Mouse (Mus musculus): Measurements from ENCODE around the gene Xylt1.

The Xylt1 gene

DNA sequence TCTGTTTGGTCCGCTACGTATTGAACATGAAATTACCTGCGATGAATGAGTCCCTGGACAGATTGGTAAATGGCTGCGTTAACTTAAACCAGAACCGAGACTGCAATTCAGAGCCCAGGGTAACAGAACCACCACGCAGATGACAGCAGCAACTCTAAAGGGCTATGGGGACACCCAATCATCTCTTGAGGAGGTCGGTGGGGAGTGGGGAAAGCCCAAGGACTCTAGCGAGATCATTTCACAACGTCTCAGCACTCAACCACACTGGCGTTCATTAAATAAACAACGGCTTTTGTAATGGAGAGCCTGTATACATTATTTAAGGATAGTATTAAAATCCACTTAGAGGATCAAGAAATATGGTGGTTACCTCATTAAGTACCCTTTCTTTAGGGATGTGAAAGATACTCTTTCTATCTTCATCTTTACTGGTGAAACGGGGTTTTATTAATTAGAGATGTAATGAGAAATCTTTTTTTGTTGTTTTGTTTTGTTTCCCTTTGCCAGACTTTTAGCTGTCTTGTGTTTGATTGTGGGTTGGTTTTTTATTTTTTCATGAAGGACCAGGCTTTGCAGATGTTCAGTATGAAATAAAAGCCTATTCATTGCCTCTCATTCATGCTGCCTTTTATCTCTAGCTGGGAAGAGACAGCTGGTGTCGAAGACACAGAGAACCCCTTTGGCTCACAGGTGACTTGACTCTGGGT lies 12.2 kb downstream of the Xylt1 start:
- in situ Hi-C loops (cut with MseI, MboI): loop anchor here in 1 of 2 experiments (25.0 kb wide), 1 partner anchor 669 kb away; no protein-coding TSS in a partner anchor

DNA sequence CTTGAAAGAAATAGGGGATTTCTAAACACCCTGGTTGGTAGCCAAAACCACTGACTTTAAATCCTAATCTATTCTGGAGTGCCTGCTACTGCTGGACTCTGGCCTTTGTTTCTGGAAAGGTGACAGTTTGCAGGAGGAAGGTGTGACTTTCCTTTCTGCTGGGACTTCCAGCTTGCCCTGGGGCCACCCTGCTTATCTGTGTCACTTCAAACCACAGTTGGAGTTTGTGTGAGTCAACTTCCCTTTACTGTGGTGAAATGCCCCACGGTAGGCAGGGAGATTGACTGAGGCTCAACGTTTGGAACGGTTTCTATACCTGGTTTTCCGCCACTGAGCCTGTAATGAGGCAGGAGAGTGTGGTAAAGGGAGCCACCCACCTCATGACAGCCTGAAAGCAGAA lies 13.2 kb downstream of the Xylt1 start:
- in situ Hi-C loops (cut with MseI, MboI): loop anchor here in 1 of 2 experiments (25.0 kb wide), 1 partner anchor 668 kb away; no protein-coding TSS in a partner anchor

- in situ Hi-C loops (cut with MseI, MboI): loop anchor here in 1 of 2 experiments (25.0 kb wide), 1 partner anchor 668 kb away; no protein-coding TSS in a partner anchor
Observed at GRCm38 (mm10) chr7:117394380-117394779, 13.6 kb downstream of the Xylt1 start.

DNA sequence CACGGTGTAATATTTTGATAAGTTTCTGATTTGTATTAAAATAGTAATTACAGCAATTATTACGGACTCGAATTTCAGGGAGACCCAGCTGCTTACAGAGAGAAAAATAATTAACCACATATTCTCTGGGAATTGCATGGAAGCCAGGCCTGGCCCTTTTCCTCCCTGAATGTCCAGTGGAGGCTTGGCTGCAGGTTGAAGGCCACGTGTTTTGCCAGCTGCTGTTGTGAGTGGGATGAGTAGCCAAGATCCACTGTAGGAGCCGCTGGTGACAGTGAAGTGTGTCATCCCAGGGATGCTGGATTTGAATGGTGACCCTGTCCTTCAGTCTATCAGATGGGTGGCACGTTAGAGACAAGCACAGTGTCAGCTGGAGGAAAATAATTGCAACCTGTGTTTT lies 14.7 kb downstream of the Xylt1 start:
- in situ Hi-C loops (cut with MseI, MboI): loop anchor here in 1 of 2 experiments (25.0 kb wide), 1 partner anchor 667 kb away; no protein-coding TSS in a partner anchor

DNA sequence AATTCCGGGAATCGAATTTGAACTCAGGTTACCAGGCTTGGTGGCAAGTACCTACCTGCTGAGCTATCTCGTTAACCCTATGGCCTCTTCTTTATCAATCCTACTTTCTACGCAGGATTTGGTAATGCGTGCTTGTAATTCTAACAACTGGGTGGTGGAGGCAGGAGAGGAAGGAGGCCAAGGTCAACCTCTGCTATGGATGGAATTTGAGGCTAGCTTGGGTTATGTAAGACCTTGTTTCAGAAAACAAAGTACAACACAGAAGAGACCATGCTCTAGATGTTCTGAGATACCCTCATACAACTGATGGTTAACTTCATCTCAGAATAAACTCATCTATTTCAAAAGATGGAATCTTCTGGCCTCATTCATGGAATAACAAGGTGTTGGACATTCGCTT lies 17.1 kb downstream of the Xylt1 start:
- in situ Hi-C loops (cut with MseI, MboI): loop anchor here in 1 of 2 experiments (25.0 kb wide), 1 partner anchor 664 kb away; no protein-coding TSS in a partner anchor

DNA sequence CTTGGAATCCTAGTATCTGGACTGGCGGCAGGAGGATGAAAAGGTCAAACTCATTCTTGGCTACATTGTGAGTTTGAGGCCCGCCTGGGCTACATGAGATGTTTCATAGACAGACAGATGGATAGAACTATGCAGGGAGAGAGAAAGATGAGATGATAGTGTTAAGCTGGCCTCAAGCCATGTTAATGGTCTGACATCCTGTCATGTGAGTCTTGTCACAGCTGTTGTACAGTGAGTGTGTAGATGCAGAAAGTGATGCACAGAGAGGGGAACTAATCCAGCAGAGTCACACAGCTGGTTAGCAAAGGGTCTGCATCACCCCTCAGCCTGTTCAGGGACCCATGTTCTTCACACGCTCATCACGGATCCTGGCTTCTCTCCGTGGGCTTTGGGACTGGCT lies 19.2 kb downstream of the Xylt1 start:
- in situ Hi-C loops (cut with MseI, MboI): loop anchor here in 1 of 2 experiments (25.0 kb wide), 1 partner anchor 662 kb away; no protein-coding TSS in a partner anchor

- in situ Hi-C loops (cut with MseI, MboI): no loop called here
Observed at GRCm38 (mm10) chr7:117401581-117401980, 20.8 kb downstream of the Xylt1 start.

GRCm38 (mm10) chr7:117406336-117406735 lies 25.6 kb downstream of the Xylt1 start:
- in situ Hi-C loops (cut with MseI, MboI): no loop called here

- in situ Hi-C loops (cut with MseI, MboI): no loop called here
Observed at GRCm38 (mm10) chr7:117409268-117409988, 28.6 kb downstream of the Xylt1 start.

- in situ Hi-C loops (cut with MseI, MboI): no loop called here
Observed at GRCm38 (mm10) chr7:117411874-117412273, 31.1 kb downstream of the Xylt1 start.

- in situ Hi-C loops (cut with MseI, MboI): no loop called here
Observed at GRCm38 (mm10) chr7:117412405-117412804, 31.6 kb downstream of the Xylt1 start.

GRCm38 (mm10) chr7:117414341-117415008 lies 33.7 kb downstream of the Xylt1 start:
- in situ Hi-C loops (cut with MseI, MboI): no loop called here

- in situ Hi-C loops (cut with MseI, MboI): no loop called here
Observed at GRCm38 (mm10) chr7:117415009-117415363, 34.2 kb downstream of the Xylt1 start.

GRCm38 (mm10) chr7:117419041-117419440 lies 38.3 kb downstream of the Xylt1 start:
- in situ Hi-C loops (cut with MseI, MboI): no loop called here

DNA sequence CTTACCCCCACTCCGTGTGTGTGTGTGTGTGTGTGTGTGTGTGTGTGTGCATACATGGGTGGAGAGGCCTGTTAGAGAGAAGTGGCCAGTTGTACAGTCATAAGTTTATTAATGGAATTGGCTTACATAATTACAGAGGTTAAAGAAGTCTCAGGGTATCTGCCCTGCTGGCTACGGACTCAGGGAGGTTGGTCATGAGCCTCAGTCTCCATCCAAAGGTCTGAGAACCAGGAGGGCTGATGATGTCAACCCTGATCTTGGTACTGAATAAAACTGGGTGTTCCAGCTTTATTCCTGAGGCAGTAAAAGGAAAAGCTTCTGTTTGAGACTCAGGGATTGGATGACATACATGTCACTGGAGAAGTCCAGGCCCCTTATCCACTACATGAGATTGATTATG lies 39.1 kb downstream of the Xylt1 start:
- in situ Hi-C loops (cut with MseI, MboI): no loop called here

GRCm38 (mm10) chr7:117420301-117420700 lies 39.5 kb downstream of the Xylt1 start:
- in situ Hi-C loops (cut with MseI, MboI): no loop called here

- in situ Hi-C loops (cut with MseI, MboI): no loop called here
Observed at GRCm38 (mm10) chr7:117420836-117421566, 40.2 kb downstream of the Xylt1 start.

GRCm38 (mm10) chr7:117424841-117425240 lies 44.1 kb downstream of the Xylt1 start:
- in situ Hi-C loops (cut with MseI, MboI): no loop called here

- in situ Hi-C loops (cut with MseI, MboI): no loop called here
Observed at GRCm38 (mm10) chr7:117426366-117426765, 45.6 kb downstream of the Xylt1 start.

GRCm38 (mm10) chr7:117428690-117429224 lies 48.0 kb downstream of the Xylt1 start:
- in situ Hi-C loops (cut with MseI, MboI): no loop called here

DNA sequence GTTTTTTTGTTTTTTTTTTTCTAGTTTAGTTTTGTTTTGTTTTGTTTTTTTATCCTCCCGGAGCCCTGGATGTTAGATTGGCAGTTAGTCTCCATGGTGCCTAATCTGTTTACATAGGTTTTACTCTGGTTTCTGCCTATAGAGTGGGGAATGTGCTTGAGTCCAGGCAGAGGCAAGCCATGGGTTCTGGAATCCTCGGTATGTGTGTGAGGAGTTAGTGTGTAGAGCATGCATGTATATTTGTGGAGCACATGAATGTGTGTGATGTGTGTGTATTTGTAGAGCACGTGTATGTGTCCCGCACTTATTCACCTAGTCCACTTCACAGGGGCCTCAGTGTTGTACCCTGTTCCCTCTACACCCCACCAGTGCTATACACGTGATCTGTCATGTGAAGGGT lies 48.7 kb downstream of the Xylt1 start:
- in situ Hi-C loops (cut with MseI, MboI): no loop called here
